Mouse (Mus musculus) thymus, postnatal 36 days (tissue): ENCODE measurements around the gene Vill.

Experiments used
- DNase-seq, 2 experiments: peaks; one replicate each; pipeline ENCODE4 v3.0.0; 2022; ENCODE audit warnings: mixed read lengths in 2 of 2

Gene Vill

GRCm38 (mm10) chr9:119082039-119082438, 29.5 kb downstream of the Vill start:
- DNase-seq, result no peak

- DNase-seq, result no peak
These were observed 30.3 kb downstream of the Vill start for GRCm38 (mm10) chr9:119082656-119083430.

DNA sequence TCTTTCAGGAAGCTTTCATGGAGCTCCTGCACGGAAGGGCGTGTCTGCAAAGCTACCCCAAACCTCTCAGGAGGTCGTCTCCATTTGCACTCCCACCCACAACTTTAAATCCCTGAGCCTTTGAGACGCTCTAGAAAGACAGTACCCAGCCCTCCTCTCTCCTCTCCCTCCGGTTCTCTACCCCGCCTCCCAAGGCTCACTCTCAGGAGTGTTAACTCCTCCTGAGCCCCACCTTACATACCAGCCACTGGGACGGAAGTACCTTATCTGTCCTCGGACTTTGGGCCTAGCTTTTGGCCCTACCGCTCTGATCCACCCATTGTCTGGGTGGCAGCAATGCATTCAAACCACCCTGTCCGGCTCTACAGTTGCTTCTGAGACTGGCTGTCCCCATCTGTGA, 31.4 kb downstream of the Vill start:
- DNase-seq, result no peak

DNA sequence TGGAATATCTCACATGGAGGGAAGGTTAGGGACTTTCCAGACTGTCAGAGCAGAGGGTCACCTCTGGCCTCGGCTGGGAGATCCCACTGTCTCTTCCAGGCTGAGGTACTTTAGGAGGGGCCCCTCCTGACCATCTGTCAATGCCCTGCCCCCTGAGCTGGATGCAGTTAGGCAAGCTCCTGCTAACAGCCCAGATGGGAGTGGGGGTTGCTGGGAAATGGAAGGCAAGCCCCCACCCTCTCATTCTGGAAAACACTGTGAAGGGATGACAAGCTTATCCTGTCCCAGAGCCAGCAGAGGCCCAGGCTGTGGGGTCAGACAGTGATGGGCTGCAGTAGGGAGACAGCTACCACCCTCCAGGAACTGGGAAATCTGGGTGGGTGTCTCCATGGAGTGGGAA, 33.9 kb downstream of the Vill start:
- no peak for DNase-seq

DNA sequence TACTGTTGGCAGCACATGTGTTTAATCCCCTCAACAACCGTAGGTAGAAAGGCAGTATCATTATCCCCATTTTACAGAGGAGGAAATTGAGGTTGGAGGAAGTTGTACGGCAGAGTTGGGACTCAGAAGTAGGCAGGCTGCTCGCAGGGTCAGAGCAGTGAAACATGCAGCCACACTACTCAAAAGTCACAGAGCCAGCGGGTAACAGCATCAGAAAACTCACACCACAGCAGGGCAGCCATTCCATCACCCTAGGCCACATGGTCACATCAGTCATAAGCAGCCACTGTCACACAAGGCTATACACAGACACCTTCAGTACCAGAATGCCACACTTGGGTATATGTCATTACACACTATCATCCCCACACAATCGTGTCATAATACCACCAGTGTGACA, 34.7 kb downstream of the Vill start:
- DNase-seq, result no peak

DNA sequence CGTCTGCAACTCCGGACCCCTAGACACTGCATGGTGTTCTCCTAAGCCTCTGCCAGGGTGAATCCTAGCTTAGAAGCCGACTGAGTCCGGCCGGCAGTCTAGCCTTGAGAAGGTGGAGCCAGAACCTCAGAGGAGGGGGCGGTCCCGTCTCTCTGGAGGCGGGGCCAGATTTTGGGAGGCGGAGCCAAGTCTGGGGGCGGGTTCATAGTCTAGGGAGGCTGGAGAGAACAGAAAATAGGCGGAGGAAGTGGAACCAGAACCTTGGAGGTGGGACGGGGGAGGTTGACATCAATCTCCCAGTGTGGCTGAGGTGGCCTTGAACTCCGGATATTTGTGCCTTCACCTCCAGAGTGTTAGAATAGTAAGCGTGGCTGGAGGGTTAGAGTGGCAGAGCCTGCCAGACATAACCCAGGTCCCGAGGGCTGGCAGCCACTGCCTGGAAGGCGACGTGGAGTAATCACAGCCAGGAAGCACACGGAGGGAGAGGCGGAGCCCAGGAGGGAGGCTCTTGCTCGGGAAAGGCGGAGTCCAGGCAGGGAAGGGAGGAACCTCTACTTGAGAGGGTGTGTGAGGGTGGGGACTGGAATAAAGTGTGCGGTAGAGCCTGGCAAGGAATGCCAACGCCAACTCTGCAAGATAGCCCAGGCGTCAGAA, 35.7 kb downstream of the Vill start:
- peak; percentile 58 to 63 for DNase-seq

GRCm38 (mm10) chr9:119089437-119089836, 36.9 kb downstream of the Vill start:
- DNase-seq, result no peak

GRCm38 (mm10) chr9:119090462-119090861, 37.9 kb downstream of the Vill start:
- DNase-seq, result no peak

GRCm38 (mm10) chr9:119091581-119092310, 39.2 kb downstream of the Vill start:
- DNase-seq, result no peak

GRCm38 (mm10) chr9:119092473-119093418, 40.2 kb downstream of the Vill start:
- no peak for DNase-seq

DNA sequence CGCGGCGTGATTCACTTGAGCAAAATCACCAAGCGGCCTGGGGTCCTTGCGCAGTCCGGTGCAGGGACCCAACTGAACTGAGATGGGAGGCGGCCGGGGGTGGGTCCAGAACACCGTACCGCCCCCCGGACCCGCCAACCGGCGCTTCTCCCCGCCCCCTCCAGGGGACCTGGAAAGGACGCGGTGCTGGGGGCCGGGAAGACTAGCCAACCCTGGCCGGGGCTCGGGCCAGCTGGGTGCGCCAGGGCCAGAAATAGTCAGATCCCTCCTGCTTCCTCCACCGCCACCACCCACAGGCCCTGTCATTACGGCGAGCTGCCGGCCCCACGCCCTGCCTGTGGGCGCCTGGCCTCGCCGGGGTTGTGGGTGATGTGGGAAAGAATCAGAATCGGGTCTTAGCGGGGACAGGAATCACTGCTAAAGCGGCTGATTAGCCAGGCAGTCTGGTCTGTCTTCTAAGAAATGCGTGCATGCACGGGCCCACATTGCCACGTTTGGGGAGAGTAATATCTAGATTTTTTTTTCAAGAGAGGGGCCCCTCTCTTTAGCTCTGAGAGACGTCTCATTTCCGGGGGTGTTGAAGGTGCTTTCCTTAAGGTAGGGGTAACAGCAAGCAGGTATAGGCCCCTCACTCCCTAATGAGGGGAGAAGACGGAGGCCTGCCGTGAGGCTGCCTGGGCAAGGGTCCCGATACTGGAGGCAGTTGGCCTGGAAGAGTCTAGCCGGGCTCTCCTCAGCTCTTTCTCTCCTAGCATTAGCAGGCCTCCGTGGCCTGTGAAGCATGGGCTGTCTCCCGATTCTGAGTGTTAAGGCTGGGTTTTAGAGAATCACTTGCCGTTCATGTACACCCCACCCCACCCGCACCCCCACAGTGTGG, 41.1 kb downstream of the Vill start, which contains the start of gene Plcd1:
Gene Plcd1 (minus strand): TSS at position 84 of the 877 bp plus-strand sequence.
- DNase-seq, result peak in 1 of 2 experiments; percentile 26

- no peak for DNase-seq
These were observed 42.0 kb downstream of the Vill start for GRCm38 (mm10) chr9:119094462-119095109.

GRCm38 (mm10) chr9:119100177-119100898, 47.8 kb downstream of the Vill start:
- peak; percentile 13 to 47 for DNase-seq

DNA sequence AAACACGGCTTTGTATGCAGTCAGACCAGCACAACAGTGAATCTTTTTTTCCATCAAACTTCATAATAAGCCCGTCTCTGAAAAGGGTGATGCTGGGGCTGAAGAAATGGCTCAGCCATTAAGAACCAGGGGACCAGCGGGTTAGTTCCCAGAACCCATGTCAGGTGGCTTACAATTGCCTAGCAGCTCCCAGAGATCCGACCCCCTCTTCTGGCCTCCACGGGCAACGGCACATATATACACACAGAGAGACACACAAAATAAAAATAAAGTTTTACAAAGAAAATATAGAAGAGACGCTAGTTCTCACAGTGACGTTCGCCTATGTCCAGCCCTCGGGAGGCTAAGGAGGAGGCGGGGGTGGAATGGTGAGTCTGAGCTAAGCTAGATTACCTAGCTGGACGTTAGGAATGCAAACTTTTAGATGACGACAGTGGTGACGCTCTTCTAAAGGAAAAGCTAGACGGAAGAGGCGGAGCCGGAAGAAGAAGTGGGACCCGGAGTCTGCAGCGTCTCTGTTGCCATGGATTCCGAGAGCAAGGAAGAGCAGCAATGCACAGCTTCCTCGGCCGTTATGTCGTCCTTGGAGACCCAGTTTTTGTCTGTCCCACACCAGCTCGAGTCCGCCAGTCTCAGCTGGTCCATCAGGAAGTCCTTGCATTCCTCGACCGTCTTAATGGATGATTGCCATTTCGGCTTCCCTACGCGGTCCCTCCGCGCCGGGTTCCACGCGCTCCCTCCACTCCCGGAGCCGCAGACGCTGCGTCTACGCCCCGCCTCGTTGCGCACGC, 49.6 kb downstream of the Vill start, which contains the start of gene Dlec1:
Gene Dlec1 (plus strand): TSS at position 487 of the 791 bp plus-strand sequence.
- DNase-seq, result peak; percentile 58 to 72

- no peak for DNase-seq
These were observed 50.2 kb downstream of the Vill start for GRCm38 (mm10) chr9:119102783-119103113.

GRCm38 (mm10) chr9:119107566-119107965, 55.0 kb downstream of the Vill start:
- no peak for DNase-seq

- DNase-seq, result no peak
These were observed 57.2 kb downstream of the Vill start for GRCm38 (mm10) chr9:119109685-119110353.

DNA sequence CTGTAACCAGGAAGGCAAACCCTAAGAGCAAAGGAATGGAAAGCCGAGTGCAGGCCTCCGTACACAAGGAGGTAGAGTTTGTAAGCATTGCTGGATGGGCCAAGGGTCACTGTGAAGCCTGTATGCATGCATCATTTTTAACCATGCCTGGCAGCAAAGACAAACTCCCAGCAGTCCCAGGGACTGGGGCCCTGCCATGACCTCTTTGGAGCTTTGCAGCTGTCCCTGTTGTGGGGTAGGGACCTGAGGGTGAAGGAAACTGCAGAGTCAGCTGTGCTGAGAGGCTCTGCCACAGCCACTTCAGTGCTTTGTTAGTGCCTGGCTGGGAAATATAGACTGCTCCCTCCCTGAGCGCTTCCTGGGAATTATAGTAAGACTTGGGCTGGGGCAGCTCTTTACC, 58.1 kb downstream of the Vill start:
- no peak for DNase-seq

DNA sequence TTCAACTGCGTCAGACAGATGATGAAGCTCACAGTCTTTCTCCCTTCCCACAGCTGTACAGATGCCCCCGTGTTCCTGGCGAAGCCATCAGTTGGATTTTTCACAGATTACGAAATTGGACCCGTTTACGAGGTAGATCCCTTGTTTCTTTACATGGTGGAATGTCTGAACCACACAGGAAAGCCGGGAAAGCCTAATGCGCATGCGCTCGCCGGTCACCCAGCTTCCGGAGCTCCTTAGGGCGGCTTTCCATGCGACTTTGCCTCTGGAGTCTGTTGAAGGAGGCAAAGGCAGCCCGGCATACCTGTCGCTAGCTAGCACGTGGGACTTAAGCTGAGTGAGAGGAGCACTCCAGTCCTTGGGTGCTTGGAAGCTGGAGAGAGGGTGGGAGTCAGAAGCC, 62.3 kb downstream of the Vill start:
- no peak for DNase-seq
